Mouse (Mus musculus) right cerebral cortex, postnatal 36 days (tissue): ENCODE results near the gene Gzmd.
"Not testable (repeated sequence)": the region's sequence is repeated elsewhere in the genome, so short reads cannot be mapped to it uniquely, and the experiment has no call there.

Experiments
- DNase-seq, 2 experiments: peaks; one replicate each; pipeline ENCODE4 v3.0.0; 2022; ENCODE audit warnings: low spot score in 2 of 2, mixed read lengths in 1 of 2

Gene Gzmd

DNA sequence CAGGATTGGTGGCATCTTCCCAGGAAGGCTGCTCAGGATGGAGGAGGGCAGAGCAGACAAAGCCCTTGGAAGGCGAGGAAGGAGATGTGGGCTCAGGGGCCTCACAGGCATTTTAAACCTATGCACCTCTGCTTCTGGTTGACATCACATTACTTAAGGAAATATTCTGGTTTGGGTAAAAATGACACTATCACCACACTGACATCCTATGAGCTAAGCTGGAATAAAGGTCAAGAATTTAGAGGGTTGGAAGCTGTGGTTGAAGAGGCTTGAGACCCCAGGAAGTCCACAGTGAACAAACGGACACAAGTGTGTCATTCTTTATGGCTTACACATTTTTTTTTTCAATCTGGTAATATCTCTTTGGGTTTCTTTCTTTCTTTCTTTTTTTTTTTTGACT lies at the start of gene Gzmd:
Gzmd (minus strand) TSS at position 101 of the 400 bp plus-strand sequence.
- DNase-seq = not testable (repeated sequence)

- not testable (repeated sequence) for DNase-seq
Measured at GRCm38 (mm10) chr14:56177651-56178050, 45.2 kb upstream of the Gzmd start.

GRCm38 (mm10) chr14:56174499-56174898 lies 42.1 kb upstream of the Gzmd start, which contains the start of gene Gzmn:
Gzmn (minus strand) TSS chr14:56174599.
- no peak for DNase-seq

- no peak for DNase-seq
Measured at GRCm38 (mm10) chr14:56173396-56173795, 41.0 kb upstream of the Gzmd start.

GRCm38 (mm10) chr14:56172744-56173143 lies 40.3 kb upstream of the Gzmd start:
- no peak for DNase-seq

- DNase-seq = peak; percentile 18 to 58
Measured at GRCm38 (mm10) chr14:56168009-56168408, 35.6 kb upstream of the Gzmd start.

GRCm38 (mm10) chr14:56162109-56162508 lies 29.7 kb upstream of the Gzmd start:
- no peak for DNase-seq

GRCm38 (mm10) chr14:56159479-56159878 lies 27.1 kb upstream of the Gzmd start, which contains the start of gene Gzmg:
Gzmg (minus strand) TSS chr14:56159579.
- not testable (repeated sequence) for DNase-seq

DNA sequence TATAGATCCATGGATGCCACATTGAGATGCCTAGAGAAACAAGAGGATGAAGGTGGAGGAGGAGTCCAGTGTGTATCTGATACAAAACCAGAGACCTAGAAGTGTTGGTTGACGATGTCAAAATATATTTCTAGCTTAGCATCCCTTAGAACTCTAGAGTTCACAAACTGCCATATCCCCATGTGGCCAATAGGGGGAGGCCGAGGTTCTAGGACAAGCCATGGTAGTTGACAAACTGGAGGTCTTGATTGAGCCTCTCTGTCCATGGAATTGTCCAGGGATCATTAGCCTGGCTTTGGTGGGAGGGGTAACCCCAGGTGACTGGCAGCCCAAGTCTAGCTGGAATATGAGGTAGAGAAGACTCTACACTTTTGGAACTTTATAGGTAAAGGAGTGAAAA lies 22.9 kb upstream of the Gzmd start:
- DNase-seq = no peak

DNA sequence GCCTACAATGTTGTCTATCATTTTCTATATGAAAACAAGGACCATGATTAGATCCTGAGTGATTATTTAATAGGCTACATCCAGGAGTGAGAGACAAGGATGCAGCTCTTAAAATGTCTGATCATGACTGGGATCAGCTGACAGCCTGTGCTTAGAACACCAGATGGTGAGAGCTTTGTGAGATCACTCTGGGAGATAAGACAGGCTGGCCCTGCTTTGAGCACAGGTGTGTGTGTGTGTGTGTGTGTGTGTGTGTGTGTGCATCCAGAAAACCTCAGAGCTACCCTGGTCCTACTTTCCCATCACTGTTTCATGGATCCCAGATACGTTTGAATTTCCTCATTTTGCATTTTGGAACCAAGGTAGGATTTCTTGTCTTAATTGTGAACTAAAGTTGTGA lies 1.3 kb upstream of the Gzmd start:
- not testable (repeated sequence) for DNase-seq

DNA sequence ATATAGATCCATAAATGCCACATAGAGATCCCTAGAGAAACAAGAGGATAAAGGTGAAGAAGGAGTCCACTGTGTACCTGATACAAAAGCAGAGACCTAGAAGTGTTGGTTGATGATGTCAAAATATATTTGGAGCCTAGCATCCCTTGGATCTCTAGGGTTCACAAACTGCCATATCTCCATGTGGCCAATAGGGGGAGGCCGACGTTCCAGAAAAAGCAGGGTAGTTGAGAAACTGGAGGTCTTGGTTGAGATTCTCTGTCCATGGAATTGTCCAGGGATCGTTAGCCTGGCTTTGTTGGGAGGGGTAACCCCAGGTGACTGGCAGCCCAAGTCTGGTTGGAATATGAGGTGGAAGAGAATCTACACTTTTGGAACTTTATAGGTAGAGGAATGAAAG lies 4.1 kb downstream of the Gzmd start:
- no peak for DNase-seq

- DNase-seq = no peak
Measured at GRCm38 (mm10) chr14:56123516-56123915, 8.9 kb downstream of the Gzmd start.

GRCm38 (mm10) chr14:56120525-56120924 lies 11.9 kb downstream of the Gzmd start, which contains the start of gene Gzme:
Gzme (minus strand) TSS chr14:56120625.
- no peak for DNase-seq

GRCm38 (mm10) chr14:56115531-56116310 lies 16.7 kb downstream of the Gzmd start:
- not testable (repeated sequence) for DNase-seq

GRCm38 (mm10) chr14:56105447-56106180 lies 26.8 kb downstream of the Gzmd start:
- no peak for DNase-seq

GRCm38 (mm10) chr14:56105016-56105415 lies 27.4 kb downstream of the Gzmd start:
- DNase-seq = no peak

DNA sequence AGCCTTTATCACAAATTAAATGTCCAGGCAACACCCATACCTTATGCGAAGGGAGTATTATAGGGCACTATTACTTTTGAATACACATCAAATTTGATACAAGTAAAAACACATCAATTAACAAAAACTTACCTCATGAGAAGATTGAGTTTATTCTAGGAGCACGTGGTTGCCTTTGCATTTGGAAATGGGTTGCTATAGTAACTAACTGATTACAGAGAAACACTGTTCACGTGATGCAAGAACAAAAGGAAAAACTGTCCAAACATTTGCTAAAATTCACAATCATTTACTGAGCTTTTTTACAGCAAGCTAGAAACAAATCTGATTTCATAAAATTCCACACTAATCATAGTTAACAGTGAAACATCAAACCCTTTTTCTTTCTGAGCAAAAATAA lies 29.0 kb downstream of the Gzmd start:
- DNase-seq = no peak

DNA sequence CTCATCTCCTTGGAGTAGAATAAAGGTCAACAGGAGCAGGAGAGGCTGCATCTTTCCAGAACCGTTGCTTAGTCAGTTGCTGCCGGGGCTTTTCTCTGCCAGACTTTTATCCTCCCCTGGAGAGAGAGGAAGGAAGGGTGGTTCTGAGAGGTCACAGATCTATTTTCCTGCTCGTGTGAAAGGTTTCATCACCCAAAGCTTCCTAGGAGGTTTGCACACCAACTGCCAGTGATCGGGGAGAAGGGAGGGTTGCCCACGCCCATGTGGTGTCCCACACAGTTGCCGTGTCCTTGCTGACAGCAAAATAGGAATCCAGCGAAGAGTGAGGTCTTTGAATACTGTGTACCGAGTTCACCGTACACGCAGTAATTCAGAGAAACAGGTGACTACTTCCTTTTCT lies 30.0 kb downstream of the Gzmd start, which contains the start of gene Ctsg:
Ctsg (minus strand) TSS at position 189 of the 400 bp plus-strand sequence.
- DNase-seq = no peak

GRCm38 (mm10) chr14:56098940-56099339 lies 33.5 kb downstream of the Gzmd start:
- no peak for DNase-seq

GRCm38 (mm10) chr14:56097597-56097996 lies 34.8 kb downstream of the Gzmd start:
- no peak for DNase-seq

GRCm38 (mm10) chr14:56093353-56093752 lies 39.1 kb downstream of the Gzmd start:
- DNase-seq = no peak

- DNase-seq = no peak
Measured at GRCm38 (mm10) chr14:56086711-56087110, 45.7 kb downstream of the Gzmd start.

DNA sequence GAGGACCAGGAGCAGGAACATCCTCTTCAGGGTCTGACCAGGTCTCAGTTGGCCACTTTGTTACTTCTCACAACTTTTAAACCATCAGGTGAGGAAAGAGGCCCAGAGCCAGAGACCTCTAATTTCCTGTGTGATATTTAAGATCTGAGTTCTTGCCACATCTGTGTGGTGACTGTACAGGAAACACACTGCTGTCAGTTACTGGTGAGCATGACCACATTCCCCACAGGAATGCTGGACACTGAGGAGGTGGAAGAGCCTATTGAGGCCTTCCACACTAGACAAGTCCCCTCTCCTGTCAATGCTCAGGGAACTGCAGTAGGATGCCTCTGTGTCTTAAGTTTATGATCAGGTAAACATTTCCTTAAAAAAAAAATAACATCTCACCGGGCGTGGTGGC lies 47.2 kb downstream of the Gzmd start, which contains the start of gene Mcpt8:
Mcpt8 (minus strand) TSS at position 107 of the 400 bp plus-strand sequence.
- DNase-seq = no peak
